Mouse (Mus musculus) left cerebral cortex, postnatal 25 days (tissue): ENCODE results near the gene Meis1. TPM values are rescaled to one million over a fixed set of nuclear protein-coding genes. Genes with fewer than 3 reads are reported as not detected.

ENCODE experiments used
- DNase-seq, 2 experiments: peaks; one replicate each; pipeline ENCODE4 v3.0.0; 2022; ENCODE audit warnings: low spot score in 2 of 2, mixed read lengths in 1 of 2
- intact Hi-C: fragments of 180-260 bp; cut with DNase I; formaldehyde crosslinking; loops from one replicate; pipeline ENCODE4 v1.15.1; 2025
- total RNA-seq, 2 experiments: library from RNA; stranded (reverse); gene quantifications; 2 replicates each; pipeline ENCODE4 v1.2.3; 2021

Gene Meis1
- 1 to 10 TPM; 5.0 to 5.8 TPM for total RNA-seq

- intact Hi-C loops = loop anchor here (5.0 kb wide), 1 partner anchor 266 kb away; no protein-coding TSS in a partner anchor
- peak; percentile 86 for DNase-seq
Measured at GRCm38 (mm10) chr11:19018489-19019203, at the start of gene Meis1. Gene Meis1 (minus strand): TSS chr11:19018985.

GRCm38 (mm10) chr11:19067334-19067733 lies 48.5 kb upstream of the Meis1 start:
- intact Hi-C loops = no loop called here
- DNase-seq = no peak

GRCm38 (mm10) chr11:19049276-19049675 lies 30.5 kb upstream of the Meis1 start:
- intact Hi-C loops = no loop called here
- DNase-seq = no peak

GRCm38 (mm10) chr11:19036595-19037166 lies 17.9 kb upstream of the Meis1 start:
- DNase-seq = no peak
- intact Hi-C loops = no loop called here

- DNase-seq = peak in 1 of 2 experiments; percentile 7
- intact Hi-C loops = loop anchor here (5.0 to 10.0 kb wide), 7 partner anchors 178 to 1752 kb away; partner anchors contain the start of gene Etaa1
Measured at GRCm38 (mm10) chr11:19026581-19027561, 8.1 kb upstream of the Meis1 start.

GRCm38 (mm10) chr11:19025976-19026520 lies 7.3 kb upstream of the Meis1 start:
- no peak for DNase-seq
- intact Hi-C loops = loop anchor here (5.0 to 10.0 kb wide), 7 partner anchors 179 to 1751 kb away; partner anchors contain the start of gene Etaa1

GRCm38 (mm10) chr11:19024496-19025265 lies 5.9 kb upstream of the Meis1 start:
- no peak for DNase-seq
- intact Hi-C loops = loop anchor here (5.0 to 10.0 kb wide), 9 partner anchors 180 to 1750 kb away; partner anchors contain the start of gene Etaa1

GRCm38 (mm10) chr11:19023356-19023755 lies 4.6 kb upstream of the Meis1 start:
- DNase-seq = no peak
- intact Hi-C loops = loop anchor here (5.0 to 10.0 kb wide), 7 partner anchors 181 to 1749 kb away; partner anchors contain the start of gene Etaa1

- intact Hi-C loops = loop anchor here (5.0 to 10.0 kb wide), 7 partner anchors 182 to 1748 kb away; partner anchors contain the start of gene Etaa1
Measured at GRCm38 (mm10) chr11:19022576-19022975, 3.8 kb upstream of the Meis1 start.

GRCm38 (mm10) chr11:19020951-19021710 lies 2.3 kb upstream of the Meis1 start:
- peak in 1 of 2 experiments; percentile 33 for DNase-seq
- intact Hi-C loops = loop anchor here (1.0 to 10.0 kb wide), 8 partner anchors 144 to 1746 kb away; partner anchors contain the start of gene Etaa1

More at GRCm38 (mm10) chr11:19022576-19022975, 3.8 kb upstream of the Meis1 start:
- DNase-seq = no peak

GRCm38 (mm10) chr11:19020371-19020824 lies 1.6 kb upstream of the Meis1 start:
- intact Hi-C loops = loop anchor here (1.0 to 10.0 kb wide), 8 partner anchors 143 to 1746 kb away; partner anchors contain the start of gene Etaa1
- DNase-seq = peak; percentile 92

- intact Hi-C loops = loop anchor here (1.0 to 10.0 kb wide), 9 partner anchors 142 to 1745 kb away; partner anchors contain the start of gene Etaa1
- peak in 1 of 2 experiments; percentile 42 for DNase-seq
Measured at GRCm38 (mm10) chr11:19019204-19020171, 703 bp upstream of the Meis1 start.

- peak in 1 of 2 experiments; percentile 8 for DNase-seq
- intact Hi-C loops = loop anchor here (5.0 kb wide), 1 partner anchor 266 kb away; no protein-coding TSS in a partner anchor
Measured at GRCm38 (mm10) chr11:19017719-19018413, 919 bp downstream of the Meis1 start.

GRCm38 (mm10) chr11:19017262-19017661 lies 1.5 kb downstream of the Meis1 start:
- no peak for DNase-seq
- intact Hi-C loops = loop anchor here (5.0 kb wide), 1 partner anchor 265 kb away; no protein-coding TSS in a partner anchor

- no peak for DNase-seq
- intact Hi-C loops = loop anchor here (5.0 kb wide), 1 partner anchor 264 kb away; no protein-coding TSS in a partner anchor
Measured at GRCm38 (mm10) chr11:19016481-19017220, 2.1 kb downstream of the Meis1 start.
